Mouse (Mus musculus) testis, adult 2 months (tissue): ENCODE data around the gene Arhgap18. TPM values are rescaled to one million over a fixed set of nuclear protein-coding genes. Genes with fewer than 3 reads are reported as not detected.

ENCODE experiments used
- H3K27ac ChIP-seq: fragments of 200-500 bp; 2 replicates; pipeline ENCODE4 v1.5.1; 2012; ENCODE audit warnings: low read depth, low read length; ENCODE audit not compliant: control insufficient read depth, insufficient read depth
- H3K27me3 ChIP-seq: fragments of 200-500 bp; 2 replicates; pipeline ENCODE4 v1.6.1; 2012; ENCODE audit warnings: mild to moderate bottlenecking, low read length, moderate library complexity; ENCODE audit not compliant: control insufficient read depth, insufficient read depth
- H3K36me3 ChIP-seq: fragments of 200-500 bp; 2 replicates; pipeline ENCODE4 v1.6.1; 2012; ENCODE audit warnings: mild to moderate bottlenecking, low read length; ENCODE audit not compliant: control insufficient read depth, insufficient read depth
- H3K4me1 ChIP-seq: fragments of 200-500 bp; 2 replicates; pipeline ENCODE4 v1.6.1; 2012; ENCODE audit warnings: low read length; ENCODE audit not compliant: control insufficient read depth, insufficient read depth
- H3K4me3 ChIP-seq: fragments of 200-500 bp; 2 replicates; pipeline ENCODE4 v1.5.1; 2012; ENCODE audit warnings: low read depth, mild to moderate bottlenecking, low read length, moderate library complexity, mixed read lengths; ENCODE audit not compliant: control insufficient read depth
- CTCF ChIP-seq: fragments of 200-500 bp; IDR thresholded peaks from 2 replicates; pipeline ENCODE4 v1.5.1; 2012; ENCODE audit warnings: low read depth, mild to moderate bottlenecking, inconsistent platforms, low read length, moderate library complexity; ENCODE audit not compliant: control insufficient read depth, insufficient read depth, insufficient replicate concordance
- POLR2A ChIP-seq: fragments of 200-500 bp; IDR thresholded peaks from 2 replicates; pipeline ENCODE4 v1.6.1; 2012; ENCODE audit warnings: low read depth, mild to moderate bottlenecking, inconsistent platforms, low read length, moderate library complexity; ENCODE audit not compliant: control insufficient read depth
- polyA plus RNA-seq: library from polyadenylated mRNA; depleted of rRNA; stranded (reverse); fragments of >200 nt; gene quantifications from 2 replicates; pipeline ENCODE4 v1.2.3, GENCODE M21; 2012

The Arhgap18 gene
- polyA plus RNA-seq, 1 experiment = 1.7 TPM

DNA sequence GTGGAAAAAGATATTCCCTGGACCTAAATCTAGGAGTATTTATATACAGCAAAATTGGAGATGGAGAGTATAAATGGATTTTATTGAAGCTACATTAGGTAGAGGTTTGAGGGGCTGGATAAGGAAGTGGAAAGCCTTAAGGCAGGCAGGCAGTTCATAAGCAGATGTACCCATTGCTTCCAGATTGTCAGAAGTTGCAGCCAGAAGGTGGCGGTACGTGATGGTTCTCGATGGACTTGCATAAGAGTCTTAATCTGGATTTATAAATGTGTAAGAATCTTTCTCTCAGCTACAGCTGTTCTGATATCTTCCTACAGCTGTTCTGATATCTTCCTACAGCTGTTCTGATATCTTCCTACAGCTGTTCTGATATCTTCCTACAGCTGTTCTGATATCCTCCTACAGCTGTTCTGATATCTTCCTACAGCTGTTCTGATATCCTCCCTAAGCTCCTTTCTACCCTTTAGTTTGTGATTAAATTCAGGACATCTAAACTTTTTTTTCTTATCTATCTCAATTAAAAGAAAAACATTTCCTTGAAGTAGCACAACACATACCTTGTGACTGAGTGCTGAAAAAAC lies 79.5 kb downstream of the Arhgap18 start:
- Histone ChIP-seq H3K27ac (no peak overlapping the region), H3K4me1 (no peaks in the 10 kb centered on the region), H3K27me3 (no peaks in the 10 kb centered on the region), H3K4me3 (no peak overlapping the region), H3K36me3 (no peaks in the 10 kb centered on the region)
- no peak for TF ChIP-seq CTCF
- no peak for TF ChIP-seq POLR2A

GRCm38 (mm10) chr10:26833393-26833792 lies 80.2 kb downstream of the Arhgap18 start:
- H3K4me1 ChIP-seq = no peaks in the 10 kb centered on the region
- no peaks in the 10 kb centered on the region for H3K36me3 ChIP-seq
- no peak for TF ChIP-seq POLR2A
- TF ChIP-seq CTCF = no peak
- H3K27ac ChIP-seq = no peak overlapping the region
- H3K27me3 ChIP-seq = no peaks in the 10 kb centered on the region
- H3K4me3 ChIP-seq = no peak overlapping the region

DNA sequence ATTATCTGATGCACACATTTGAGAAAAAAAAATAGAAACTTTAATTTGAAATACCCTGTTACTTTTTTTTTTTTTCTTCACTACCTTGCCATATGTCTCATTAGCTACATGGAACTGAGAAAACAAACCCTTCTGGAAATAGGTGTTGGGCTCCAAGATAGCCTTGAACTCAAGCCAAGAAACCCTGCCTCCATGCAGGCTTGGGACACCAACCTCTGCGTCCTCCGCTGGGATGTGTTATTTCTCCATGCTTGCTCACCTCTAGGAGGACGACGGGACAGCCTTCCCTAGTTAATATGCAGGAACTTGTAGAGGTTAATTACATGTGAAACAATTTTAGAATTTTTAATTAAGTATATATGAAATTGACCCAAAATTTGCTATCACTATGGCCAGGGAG lies 96.1 kb downstream of the Arhgap18 start:
- no peaks in the 10 kb centered on the region for H3K27me3 ChIP-seq
- H3K27ac ChIP-seq = no peak overlapping the region
- H3K4me3 ChIP-seq = no peak overlapping the region
- H3K36me3 ChIP-seq = no peaks in the 10 kb centered on the region
- no peaks in the 10 kb centered on the region for H3K4me1 ChIP-seq
- TF ChIP-seq CTCF (no peak), POLR2A (no peak)

DNA sequence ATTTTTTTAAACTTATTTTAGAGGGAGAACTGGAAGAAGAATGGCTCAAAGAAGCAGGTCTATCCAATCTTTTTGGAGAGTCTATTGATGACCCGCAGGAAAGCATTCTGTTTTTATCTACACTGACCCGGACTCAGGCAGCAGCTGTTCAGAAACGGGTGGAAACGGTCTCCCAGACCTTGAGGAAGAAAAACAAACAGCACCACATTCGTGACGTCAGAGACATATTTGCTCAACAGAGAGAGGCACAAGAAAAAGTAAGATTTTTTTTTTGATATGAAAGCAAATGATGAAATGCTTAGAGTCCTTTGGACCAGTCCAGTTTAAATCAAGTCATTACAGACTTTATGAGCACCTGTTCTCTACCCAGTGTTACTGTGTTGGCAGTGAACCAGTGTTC lies 96.6 kb downstream of the Arhgap18 start:
- no peak for TF ChIP-seq CTCF
- TF ChIP-seq POLR2A = no peak

DNA sequence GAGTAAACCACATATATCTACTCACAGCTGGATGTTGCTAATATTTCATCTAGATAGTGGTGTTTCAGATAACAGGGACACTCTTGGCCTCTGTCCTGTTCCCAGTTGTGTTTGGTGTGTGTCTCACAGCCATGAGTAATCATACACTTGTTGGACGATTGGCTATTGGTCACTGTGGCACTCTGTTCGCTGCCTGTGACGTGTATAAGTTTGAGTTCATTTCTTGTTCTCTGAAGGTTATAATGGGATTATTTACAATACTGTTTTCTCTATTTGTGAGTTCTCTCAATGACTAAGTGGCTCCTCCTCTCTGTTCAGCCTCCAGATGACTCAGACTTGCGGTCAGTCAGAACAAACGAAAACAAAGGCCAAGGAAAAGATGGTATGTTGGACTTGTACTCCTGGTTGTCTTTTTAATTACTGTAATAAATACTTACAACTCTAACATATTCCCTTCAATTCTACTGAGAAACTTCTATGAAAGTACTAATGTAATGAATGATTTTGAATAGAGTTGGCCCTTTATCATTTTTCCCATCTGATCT lies 101.4 kb downstream of the Arhgap18 start:
- TF ChIP-seq POLR2A (no peak), CTCF (no peak)
- Histone ChIP-seq H3K27ac (no peak overlapping the region), H3K4me1 (no peaks in the 10 kb centered on the region), H3K27me3 (no peaks in the 10 kb centered on the region), H3K4me3 (no peak overlapping the region), H3K36me3 (no peaks in the 10 kb centered on the region)

More for the DNA sequence above, 96.6 kb downstream of the Arhgap18 start:
- Histone ChIP-seq H3K4me1 (no peaks in the 10 kb centered on the region), H3K36me3 (no peaks in the 10 kb centered on the region), H3K27ac (no peak overlapping the region), H3K27me3 (no peaks in the 10 kb centered on the region), H3K4me3 (no peak overlapping the region)

DNA sequence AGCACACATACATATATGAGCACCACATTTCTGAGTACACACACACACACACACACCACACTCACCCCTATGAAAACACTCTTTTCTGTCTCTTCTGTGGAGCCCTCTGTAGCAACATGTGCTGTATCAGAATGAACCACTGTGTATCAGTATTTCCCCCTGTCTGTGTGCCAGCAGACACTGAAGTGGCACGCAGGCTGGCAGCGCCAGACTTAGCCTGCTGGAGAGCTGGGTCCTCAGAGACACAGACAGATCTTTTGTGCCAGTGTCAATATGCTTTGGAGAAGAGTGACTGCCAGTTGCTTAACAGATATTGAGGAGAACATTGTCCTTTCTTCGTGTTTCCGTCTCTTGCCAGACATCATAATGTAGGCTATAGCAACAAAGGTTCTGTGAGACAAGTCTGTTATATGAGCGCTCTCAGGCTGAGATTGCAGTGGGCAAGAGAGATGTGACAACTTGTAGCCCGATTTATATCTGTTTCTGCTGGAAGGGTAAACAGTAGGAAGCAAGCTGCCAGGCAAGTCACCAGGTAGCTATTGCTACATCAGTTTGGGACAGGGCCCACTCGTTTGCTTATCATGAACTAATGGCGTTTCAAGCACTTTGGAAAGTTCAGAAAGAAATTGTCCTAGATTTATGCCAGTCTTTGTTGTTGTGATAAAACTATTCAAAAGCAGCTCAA lies 102.8 kb downstream of the Arhgap18 start:
- Histone ChIP-seq H3K27ac (no peak overlapping the region), H3K4me1 (no peaks in the 10 kb centered on the region), H3K4me3 (no peak overlapping the region), H3K27me3 (no peaks in the 10 kb centered on the region), H3K36me3 (no peaks in the 10 kb centered on the region)
- TF ChIP-seq POLR2A = no peak
- TF ChIP-seq CTCF = no peak

DNA sequence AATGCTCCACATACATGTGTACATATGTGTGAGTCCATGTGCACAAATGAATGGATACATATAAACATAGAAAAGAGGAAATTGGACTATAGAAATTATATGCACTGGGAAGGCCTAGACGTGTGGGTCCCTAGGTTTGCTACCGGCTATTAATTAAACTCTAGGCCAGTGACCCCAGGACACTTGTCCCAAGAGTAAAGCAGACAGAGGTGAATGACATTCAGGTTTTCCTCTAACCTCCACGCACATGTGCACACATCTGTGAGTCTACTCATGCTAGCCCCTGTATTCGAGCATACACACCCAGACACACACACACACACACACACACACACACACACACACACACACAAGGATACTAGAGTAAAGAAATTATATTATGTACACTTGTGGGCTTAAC lies 104.4 kb downstream of the Arhgap18 start:
- Histone ChIP-seq H3K27me3 (no peaks in the 10 kb centered on the region), H3K27ac (no peak overlapping the region), H3K36me3 (no peaks in the 10 kb centered on the region), H3K4me3 (no peak overlapping the region), H3K4me1 (no peaks in the 10 kb centered on the region)
- no peak for TF ChIP-seq CTCF

GRCm38 (mm10) chr10:26858537-26858936 lies 105.3 kb downstream of the Arhgap18 start:
- H3K4me1 ChIP-seq = no peaks in the 10 kb centered on the region
- TF ChIP-seq CTCF = no peak
- no peak for TF ChIP-seq POLR2A
- no peaks in the 10 kb centered on the region for H3K36me3 ChIP-seq
- no peaks in the 10 kb centered on the region for H3K27me3 ChIP-seq
- H3K4me3 ChIP-seq = no peak overlapping the region
- H3K27ac ChIP-seq = no peak overlapping the region
